Mouse (Mus musculus) myocyte (in vitro differentiated cells): ENCODE measurements around the gene Sh2d7.

ENCODE experiments used
- CEBPB ChIP-seq: IDR thresholded peaks from 2 replicates; pipeline ENCODE4 v1.6.1; 2011; ENCODE audit warnings: mild to moderate bottlenecking, moderate library complexity; ENCODE audit not compliant: poor library complexity, insufficient read depth, severe bottlenecking
- E2F4 ChIP-seq: IDR thresholded peaks from one replicate; pipeline ENCODE4 v1.6.1; 2011; ENCODE audit warnings: mild to moderate bottlenecking, control low read depth, moderate library complexity; ENCODE audit not compliant: insufficient read depth
- MAX ChIP-seq: IDR thresholded peaks from one replicate; pipeline ENCODE4 v1.6.1; 2011; ENCODE audit warnings: low read depth, mild to moderate bottlenecking, control low read depth
- MYOD1 ChIP-seq, 3 experiments: IDR thresholded peaks; one replicate each; pipeline ENCODE4 v1.6.1; 2011; ENCODE audit warnings: control low read depth in 2 of 3, low read depth in 2 of 3, mild to moderate bottlenecking in 2 of 3, moderate library complexity in 1 of 3; ENCODE audit not compliant: insufficient read length in 2 of 3, control insufficient read depth in 1 of 3
- POLR2A ChIP-seq: IDR thresholded peaks from one replicate; pipeline ENCODE4 v1.6.1; 2011; ENCODE audit warnings: low read depth, mild to moderate bottlenecking, control low read depth, moderate library complexity; ENCODE audit not compliant: insufficient read length
- POLR2AphosphoS2 ChIP-seq: IDR thresholded peaks from one replicate; pipeline ENCODE4 v1.6.1; 2011; ENCODE audit warnings: low read depth, control low read depth; ENCODE audit not compliant: insufficient read length
- SRF ChIP-seq: IDR thresholded peaks from one replicate; pipeline ENCODE4 v1.6.1; 2011; ENCODE audit warnings: low read depth; ENCODE audit not compliant: control insufficient read depth, insufficient read length
- TCF12 ChIP-seq: IDR thresholded peaks from one replicate; pipeline ENCODE4 v1.6.1; 2011; ENCODE audit warnings: mild to moderate bottlenecking, control low read depth; ENCODE audit not compliant: poor library complexity, insufficient read depth, severe bottlenecking
- TCF3 ChIP-seq: IDR thresholded peaks from one replicate; pipeline ENCODE4 v1.6.1; 2011; ENCODE audit warnings: low read depth, control low read depth; ENCODE audit not compliant: insufficient read length
- USF1 ChIP-seq: IDR thresholded peaks from one replicate; pipeline ENCODE4 v1.6.1; 2011; ENCODE audit warnings: low read depth, mild to moderate bottlenecking, control low read depth, moderate library complexity

GRCm38 (mm10) chr9:54552409-54552808 is 13.6 kb downstream of the Sh2d7 start:
- TF ChIP-seq SRF (no peak), POLR2A (no peak), CEBPB (no peak), TCF12 (no peak), USF1 (no peak), E2F4 (no peak), TCF3 (no peak), MYOD1 (IDR thresholded peaks at IDR 0.05; ENCODE audit: control insufficient read depth in 1 of 3, insufficient read length in 2 of 3, low read depth in 2 of 3) (no peak), POLR2AphosphoS2 (no peak), MAX (no peak)
